Comparison of ENCODE assay signal across 27 mouse cellular contexts in genomic region chr2:29853736-29854135, GRCm38 (mm10). TPM values are rescaled to one million over a fixed set of nuclear protein-coding genes. Genes with fewer than 3 reads are reported as not detected.
DNase-seq lines count a peak whose midpoint lies in the region; ATAC-seq lines count a peak whose summit lies in the region.
"Had no signal": no experiment of that assay in that cellular context is flagged by ENCODE, and none has a peak within 500 bp of the region (broad histone marks: within the 10 kb centered on the region; RNA-seq: fewer than 3 reads in every experiment).

No protein-coding gene starts in this region.

- ATAC-seq in hindbrain, embryonic 12.5 days (ENCODE audit: low FRiP score), result no peak
- ATAC-seq in hindbrain, embryonic 14.5 days (ENCODE audit: low FRiP score), result no peak
- ATAC-seq in midbrain, embryonic 12.5 days (ENCODE audit: low FRiP score, low read depth), result no peak
- no peak for ATAC-seq in midbrain, embryonic 16.5 days
- ATAC-seq in embryonic facial prominence, embryonic 14.5 days (ENCODE audit: low read depth), result no peak
- ATAC-seq in neural tube, embryonic 13.5 days (ENCODE audit: low read depth), result no peak
- ATAC-seq in liver, embryonic 12.5 days, result no peak
- ATAC-seq: forebrain, embryonic 16.5 days; intestine, embryonic 15.5 days; Patski had no signal

- DNase-seq in hindbrain, embryonic 14.5 days (ENCODE audit: low spot score), result no peak
- no peak for DNase-seq in embryonic facial prominence, embryonic 14.5 days (ENCODE audit: low spot score)
- DNase-seq: cerebellum, adult 18-20 months; cerebellum, postnatal 14 days; gastrocnemius, postnatal 14 days; heart, adult 18-20 months; heart, postnatal 10 days; kidney, adult 8-10 months; kidney, postnatal 14 days; liver, embryonic 13.5 days; lung, adult 2 months; lung, postnatal 14 days; right cerebral cortex, adult 18-20 months; thymus, postnatal 25 days had no signal

- H3K27ac ChIP-seq in hindbrain, embryonic 12.5 days, result peak overlapping the region; percentile 83
- no peak overlapping the region for H3K27ac ChIP-seq in hindbrain, embryonic 14.5 days
- peak overlapping the region; percentile 82 for H3K27ac ChIP-seq in midbrain, embryonic 12.5 days (replicated peaks)
- no peak overlapping the region for H3K27ac ChIP-seq in midbrain, embryonic 16.5 days (ENCODE audit: low read length)
- H3K27ac ChIP-seq in embryonic facial prominence, embryonic 14.5 days (replicated peaks; ENCODE audit: low read depth, low read length), result peak overlapping the region; percentile 44
- H3K27ac ChIP-seq in neural tube, embryonic 13.5 days (replicated peaks), result peak overlapping the region; percentile 74; the same call in 1 of the 2 replicates
- H3K27ac ChIP-seq in liver, embryonic 12.5 days, result no peak overlapping the region
- H3K27ac ChIP-seq: embryonic facial prominence, embryonic 13.5 days; hindbrain, embryonic 15.5 days; intestine, embryonic 15.5 days; liver, embryonic 13.5 days; stomach, embryonic 15.5 days had no signal

- no peak overlapping the region for H3K4me3 ChIP-seq in hindbrain, embryonic 12.5 days
- H3K4me3 ChIP-seq in hindbrain, embryonic 14.5 days (replicated peaks; ENCODE audit: low read length), result no peak overlapping the region
- H3K4me3 ChIP-seq in midbrain, embryonic 12.5 days, result no peak overlapping the region
- no peak overlapping the region for H3K4me3 ChIP-seq in midbrain, embryonic 16.5 days (ENCODE audit: low read depth, low read length)
- H3K4me3 ChIP-seq in embryonic facial prominence, embryonic 14.5 days (ENCODE audit: low read depth, low read length), result no peak overlapping the region
- no peak overlapping the region for H3K4me3 ChIP-seq in neural tube, embryonic 13.5 days
- no peak overlapping the region for H3K4me3 ChIP-seq in liver, embryonic 12.5 days
- H3K4me3 ChIP-seq: embryonic facial prominence, embryonic 13.5 days; heart, embryonic 12.5 days; hindbrain, embryonic 15.5 days; intestine, embryonic 15.5 days; liver, embryonic 13.5 days; stomach, embryonic 15.5 days had no signal

- 44% methylated on average over 5 of the region's 5 CpGs for WGBS in hindbrain, embryonic 12.5 days
- 34% methylated on average over 5 of the region's 5 CpGs for WGBS in hindbrain, embryonic 14.5 days
- WGBS in midbrain, embryonic 12.5 days, result 57% methylated on average over 5 of the region's 5 CpGs
- WGBS in midbrain, embryonic 16.5 days, result 56% methylated on average over 5 of the region's 5 CpGs
- WGBS in embryonic facial prominence, embryonic 14.5 days, result 62% methylated on average over 4 of the region's 5 CpGs
- 21% methylated on average over 5 of the region's 5 CpGs for WGBS in neural tube, embryonic 13.5 days
- 65% methylated on average over 5 of the region's 5 CpGs for WGBS in liver, embryonic 12.5 days (ENCODE audit: insufficient replicate concordance)

- H3K27me3 ChIP-seq in hindbrain, embryonic 12.5 days, result no peaks in the 10 kb centered on the region
- H3K27me3 ChIP-seq in hindbrain, embryonic 14.5 days (ENCODE audit: control insufficient read depth, insufficient read depth, low read length), result no peaks in the 10 kb centered on the region
- H3K27me3 ChIP-seq in midbrain, embryonic 12.5 days, result no peaks in the 10 kb centered on the region
- no peaks in the 10 kb centered on the region for H3K27me3 ChIP-seq in midbrain, embryonic 16.5 days (ENCODE audit: control insufficient read depth, insufficient read depth, low read depth, low read length)
- peaks cover 7% of the 10 kb centered on the region; the same call in 1 of the 2 replicates for H3K27me3 ChIP-seq in embryonic facial prominence, embryonic 14.5 days (replicated peaks; ENCODE audit: control insufficient read depth, insufficient read depth, low read length)
- H3K27me3 ChIP-seq in neural tube, embryonic 13.5 days, result no peaks in the 10 kb centered on the region
- H3K27me3 ChIP-seq in liver, embryonic 12.5 days (replicated peaks), result peaks cover 46% of the 10 kb centered on the region
- H3K27me3 ChIP-seq: hindbrain, embryonic 15.5 days; Patski; stomach, embryonic 15.5 days had no signal

- H3K36me3 ChIP-seq in hindbrain, embryonic 12.5 days, result no peaks in the 10 kb centered on the region
- H3K36me3 ChIP-seq in hindbrain, embryonic 14.5 days (replicated peaks; ENCODE audit: control insufficient read depth, insufficient read depth), result no peaks in the 10 kb centered on the region
- no peaks in the 10 kb centered on the region for H3K36me3 ChIP-seq in midbrain, embryonic 12.5 days
- H3K36me3 ChIP-seq in midbrain, embryonic 16.5 days (ENCODE audit: control insufficient read depth, insufficient read depth, low read length), result no peaks in the 10 kb centered on the region
- H3K36me3 ChIP-seq in embryonic facial prominence, embryonic 14.5 days (ENCODE audit: control insufficient read depth, insufficient read depth, low read length), result no peaks in the 10 kb centered on the region
- H3K36me3 ChIP-seq in neural tube, embryonic 13.5 days, result no peaks in the 10 kb centered on the region
- no peaks in the 10 kb centered on the region for H3K36me3 ChIP-seq in liver, embryonic 12.5 days
- H3K36me3 ChIP-seq: embryonic facial prominence, embryonic 13.5 days; heart, embryonic 12.5 days; hindbrain, embryonic 15.5 days; intestine, embryonic 15.5 days; liver, embryonic 13.5 days; stomach, embryonic 15.5 days had no signal

- peaks cover 78% of the 10 kb centered on the region for H3K4me1 ChIP-seq in hindbrain, embryonic 12.5 days
- peaks cover 33% of the 10 kb centered on the region for H3K4me1 ChIP-seq in hindbrain, embryonic 14.5 days (replicated peaks; ENCODE audit: control insufficient read depth, insufficient read depth, low read length)
- peaks cover 45% of the 10 kb centered on the region for H3K4me1 ChIP-seq in midbrain, embryonic 12.5 days
- peaks cover 7% of the 10 kb centered on the region for H3K4me1 ChIP-seq in midbrain, embryonic 16.5 days (ENCODE audit: control insufficient read depth, insufficient read depth, low read length)
- H3K4me1 ChIP-seq in embryonic facial prominence, embryonic 14.5 days (ENCODE audit: control insufficient read depth, insufficient read depth, low read length), result no peaks in the 10 kb centered on the region; the same call in 1 of the 2 replicates
- H3K4me1 ChIP-seq in neural tube, embryonic 13.5 days (replicated peaks), result peaks cover 79% of the 10 kb centered on the region
- peaks cover 10% of the 10 kb centered on the region; the same call in 1 of the 2 replicates for H3K4me1 ChIP-seq in liver, embryonic 12.5 days
- H3K4me1 ChIP-seq: heart, embryonic 12.5 days; intestine, embryonic 15.5 days; stomach, embryonic 15.5 days had no signal

- no peak overlapping the region for H3K4me2 ChIP-seq in hindbrain, embryonic 12.5 days (replicated peaks)
- no peak overlapping the region for H3K4me2 ChIP-seq in hindbrain, embryonic 14.5 days (replicated peaks)
- no peak overlapping the region for H3K4me2 ChIP-seq in midbrain, embryonic 12.5 days (replicated peaks)
- no peak overlapping the region for H3K4me2 ChIP-seq in midbrain, embryonic 16.5 days (ENCODE audit: low read length)
- no peak overlapping the region for H3K4me2 ChIP-seq in embryonic facial prominence, embryonic 14.5 days (ENCODE audit: low read depth, low read length)
- H3K4me2 ChIP-seq in neural tube, embryonic 13.5 days, result no peak overlapping the region
- H3K4me2 ChIP-seq in liver, embryonic 12.5 days, result no peak overlapping the region
- H3K4me2 ChIP-seq: embryonic facial prominence, embryonic 13.5 days; heart, embryonic 12.5 days; hindbrain, embryonic 15.5 days; intestine, embryonic 15.5 days; liver, embryonic 13.5 days; stomach, embryonic 15.5 days had no signal

- no peaks in the 10 kb centered on the region for H3K9me3 ChIP-seq in hindbrain, embryonic 12.5 days (replicated peaks)
- H3K9me3 ChIP-seq in hindbrain, embryonic 14.5 days (ENCODE audit: control insufficient read depth, low read length), result no peaks in the 10 kb centered on the region
- no peaks in the 10 kb centered on the region for H3K9me3 ChIP-seq in midbrain, embryonic 12.5 days
- H3K9me3 ChIP-seq in midbrain, embryonic 16.5 days (replicated peaks; ENCODE audit: control insufficient read depth, low read length, poor library complexity, severe bottlenecking), result no peaks in the 10 kb centered on the region
- no peaks in the 10 kb centered on the region for H3K9me3 ChIP-seq in embryonic facial prominence, embryonic 14.5 days (ENCODE audit: control insufficient read depth, low read length)
- no peaks in the 10 kb centered on the region for H3K9me3 ChIP-seq in neural tube, embryonic 13.5 days
- H3K9me3 ChIP-seq in liver, embryonic 12.5 days (replicated peaks), result no peaks in the 10 kb centered on the region
- H3K9me3 ChIP-seq: embryonic facial prominence, embryonic 13.5 days; G1E; heart, embryonic 12.5 days; hindbrain, embryonic 15.5 days; intestine, embryonic 15.5 days; liver, embryonic 13.5 days; stomach, embryonic 15.5 days had no signal

- H3K9ac ChIP-seq in hindbrain, embryonic 12.5 days, result no peak overlapping the region
- H3K9ac ChIP-seq in hindbrain, embryonic 14.5 days, result no peak overlapping the region
- H3K9ac ChIP-seq in midbrain, embryonic 12.5 days (replicated peaks), result no peak overlapping the region
- H3K9ac ChIP-seq in midbrain, embryonic 16.5 days (ENCODE audit: low read depth, low read length), result no peak overlapping the region
- H3K9ac ChIP-seq in embryonic facial prominence, embryonic 14.5 days (ENCODE audit: low read depth, low read length), result no peak overlapping the region
- H3K9ac ChIP-seq in neural tube, embryonic 13.5 days, result no peak overlapping the region
- H3K9ac ChIP-seq in liver, embryonic 12.5 days, result no peak overlapping the region
- H3K9ac ChIP-seq: embryonic facial prominence, embryonic 13.5 days; heart, embryonic 12.5 days; hindbrain, embryonic 15.5 days; intestine, embryonic 15.5 days; liver, embryonic 13.5 days; stomach, embryonic 15.5 days had no signal

RNA-seq across cellular contexts. Expression of gene Cercam, which starts 15.2 kb away (rescaled TPM):
- 28.5 and 30.2 TPM in 2 replicates for polyA plus RNA-seq in hindbrain, embryonic 12.5 days (2016; fragmentation: Nextera tagmentation; extraction: Ambion mirVana)
- polyA plus RNA-seq in hindbrain, embryonic 14.5 days (2014; fragmentation: Nextera tagmentation; extraction: Ambion mirVana), result 15.9 and 19.1 TPM in 2 replicates
- 22.3 and 22.6 TPM in 2 replicates for polyA plus RNA-seq in midbrain, embryonic 12.5 days (2016; fragmentation: Nextera tagmentation; extraction: Ambion mirVana)
- polyA plus RNA-seq in midbrain, embryonic 16.5 days (2015; fragmentation: Nextera tagmentation; extraction: Ambion mirVana), result 15.1 and 21.2 TPM in 2 replicates
- polyA plus RNA-seq in embryonic facial prominence, embryonic 14.5 days (2014; fragmentation: Nextera tagmentation; extraction: Ambion mirVana), result 29.2 and 32.8 TPM in 2 replicates
- polyA plus RNA-seq in neural tube, embryonic 13.5 days (2015; fragmentation: Nextera tagmentation; extraction: Ambion mirVana), result 24.8 and 25.5 TPM in 2 replicates
- polyA plus RNA-seq in liver, embryonic 12.5 days (2016; fragmentation: Nextera tagmentation; extraction: Ambion mirVana), result 47.2 and 49.9 TPM in 2 replicates

RNA-seq across cellular contexts. Expression of gene Urm1, which starts 33.9 kb away (rescaled TPM):
- polyA plus RNA-seq in hindbrain, embryonic 12.5 days (2016; fragmentation: Nextera tagmentation; extraction: Ambion mirVana), result 16.4 and 19.5 TPM in 2 replicates
- polyA plus RNA-seq in hindbrain, embryonic 14.5 days (2014; fragmentation: Nextera tagmentation; extraction: Ambion mirVana), result 24.6 and 24.9 TPM in 2 replicates
- 15.3 and 19.0 TPM in 2 replicates for polyA plus RNA-seq in midbrain, embryonic 12.5 days (2016; fragmentation: Nextera tagmentation; extraction: Ambion mirVana)
- 21.8 and 29.9 TPM in 2 replicates for polyA plus RNA-seq in midbrain, embryonic 16.5 days (2015; fragmentation: Nextera tagmentation; extraction: Ambion mirVana)
- polyA plus RNA-seq in embryonic facial prominence, embryonic 14.5 days (2014; fragmentation: Nextera tagmentation; extraction: Ambion mirVana), result 20.3 and 21.6 TPM in 2 replicates
- 19.0 and 22.8 TPM in 2 replicates for polyA plus RNA-seq in neural tube, embryonic 13.5 days (2015; fragmentation: Nextera tagmentation; extraction: Ambion mirVana)
- polyA plus RNA-seq in liver, embryonic 12.5 days (2016; fragmentation: Nextera tagmentation; extraction: Ambion mirVana), result 11.4 and 11.7 TPM in 2 replicates

RNA-seq across cellular contexts. Expression of gene Odf2, which starts 35.3 kb away (rescaled TPM):
- polyA plus RNA-seq in hindbrain, embryonic 12.5 days (2016; fragmentation: Nextera tagmentation; extraction: Ambion mirVana), result 87.9 and 97.0 TPM in 2 replicates
- 49.0 and 63.5 TPM in 2 replicates for polyA plus RNA-seq in hindbrain, embryonic 14.5 days (2014; fragmentation: Nextera tagmentation; extraction: Ambion mirVana)
- 108 and 110 TPM in 2 replicates for polyA plus RNA-seq in midbrain, embryonic 12.5 days (2016; fragmentation: Nextera tagmentation; extraction: Ambion mirVana)
- polyA plus RNA-seq in midbrain, embryonic 16.5 days (2015; fragmentation: Nextera tagmentation; extraction: Ambion mirVana), result 66.2 and 69.9 TPM in 2 replicates
- polyA plus RNA-seq in embryonic facial prominence, embryonic 14.5 days (2014; fragmentation: Nextera tagmentation; extraction: Ambion mirVana), result 35.6 and 42.4 TPM in 2 replicates
- 65.6 and 68.1 TPM in 2 replicates for polyA plus RNA-seq in neural tube, embryonic 13.5 days (2015; fragmentation: Nextera tagmentation; extraction: Ambion mirVana)
- 69.8 and 72.1 TPM in 2 replicates for polyA plus RNA-seq in liver, embryonic 12.5 days (2016; fragmentation: Nextera tagmentation; extraction: Ambion mirVana)

RNA-seq across cellular contexts. Expression of gene Slc27a4, which starts 51.3 kb away (rescaled TPM):
- polyA plus RNA-seq in hindbrain, embryonic 12.5 days (2016; fragmentation: Nextera tagmentation; extraction: Ambion mirVana), result 28.3 and 29.3 TPM in 2 replicates
- polyA plus RNA-seq in hindbrain, embryonic 14.5 days (2014; fragmentation: Nextera tagmentation; extraction: Ambion mirVana), result 40.1 and 43.7 TPM in 2 replicates
- polyA plus RNA-seq in midbrain, embryonic 12.5 days (2016; fragmentation: Nextera tagmentation; extraction: Ambion mirVana), result 26.2 and 27.8 TPM in 2 replicates
- 42.6 and 43.2 TPM in 2 replicates for polyA plus RNA-seq in midbrain, embryonic 16.5 days (2015; fragmentation: Nextera tagmentation; extraction: Ambion mirVana)
- polyA plus RNA-seq in embryonic facial prominence, embryonic 14.5 days (2014; fragmentation: Nextera tagmentation; extraction: Ambion mirVana), result 15.0 and 15.7 TPM in 2 replicates
- polyA plus RNA-seq in neural tube, embryonic 13.5 days (2015; fragmentation: Nextera tagmentation; extraction: Ambion mirVana), result 34.6 and 35.5 TPM in 2 replicates
- polyA plus RNA-seq in liver, embryonic 12.5 days (2016; fragmentation: Nextera tagmentation; extraction: Ambion mirVana), result 3.9 and 4.3 TPM in 2 replicates

Comparison
In these comparisons a context has a peak if more than half of its experiments do, and no peak if none do; other contexts are left out.
1. H3K27ac ChIP-seq: peak in hindbrain, embryonic 12.5 days (single experiment), midbrain, embryonic 12.5 days (single experiment), embryonic facial prominence, embryonic 14.5 days (single experiment) and neural tube, embryonic 13.5 days (single experiment); none in hindbrain, embryonic 14.5 days (single experiment), midbrain, embryonic 16.5 days (single experiment) and liver, embryonic 12.5 days (single experiment).